Mouse (Mus musculus) NIH3T3 (cell line): ENCODE data around the gene Olfr918.

Source experiments
- DNase-seq: peaks from one replicate; pipeline ENCODE4 v3.0.0-alpha.2; 2012; ENCODE audit warnings: low read depth

Gene Olfr918

GRCm38 (mm10) chr9:38674501-38674900, at the start of gene Olfr918:
Gene Olfr918, minus strand, starts transcription at chr9:38674601.
- DNase-seq, result no peak

DNA sequence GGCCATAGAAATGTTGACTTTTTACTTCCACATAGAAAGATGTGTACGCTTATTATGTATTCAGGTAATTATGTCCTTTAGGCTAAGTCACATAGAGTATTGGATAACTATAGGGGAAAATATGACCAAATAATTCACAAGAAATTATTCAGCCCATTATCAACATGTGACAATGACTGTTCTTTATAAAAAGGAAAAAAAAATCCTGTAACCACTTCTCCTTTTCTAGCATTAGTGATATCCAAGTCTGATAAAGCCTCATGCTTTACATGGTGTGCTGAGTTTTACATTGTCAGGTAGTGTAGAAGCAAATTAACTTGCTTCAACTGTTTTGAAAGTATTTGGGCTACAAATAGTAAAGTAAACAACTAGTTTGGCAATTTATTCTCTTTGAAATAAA, 49.6 kb upstream of the Olfr918 start:
- DNase-seq, result no peak

DNA sequence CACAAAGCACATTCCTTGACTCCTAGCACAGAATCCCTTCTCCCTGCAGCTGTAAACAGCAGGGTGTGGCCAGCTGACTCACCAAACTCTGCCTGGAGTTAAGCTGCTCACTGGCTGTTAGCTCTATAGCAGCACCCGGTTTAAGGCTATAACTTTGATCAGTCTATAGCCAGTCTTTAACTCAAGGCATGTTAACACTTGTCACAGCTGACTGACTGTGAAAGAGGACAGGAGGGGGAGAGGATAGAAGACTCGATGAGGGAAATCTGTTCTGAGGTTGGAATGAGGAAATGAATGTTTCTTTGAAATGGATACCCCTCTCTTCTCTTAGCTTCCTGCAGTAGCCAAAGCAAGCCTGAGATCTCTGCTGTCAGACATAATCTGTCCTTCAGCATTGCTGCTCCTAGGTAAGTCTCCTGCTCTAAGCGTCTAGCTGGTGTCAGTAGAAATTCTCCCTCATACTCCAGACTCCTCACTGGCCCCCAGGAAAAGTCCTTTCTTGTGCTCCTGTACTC, 44.6 kb upstream of the Olfr918 start:
- DNase-seq, result peak; percentile 70

GRCm38 (mm10) chr9:38718102-38718501, 43.7 kb upstream of the Olfr918 start, which contains the start of gene Vwa5a:
Gene Vwa5a, plus strand, starts transcription at chr9:38718268.
- peak; percentile 79 for DNase-seq

DNA sequence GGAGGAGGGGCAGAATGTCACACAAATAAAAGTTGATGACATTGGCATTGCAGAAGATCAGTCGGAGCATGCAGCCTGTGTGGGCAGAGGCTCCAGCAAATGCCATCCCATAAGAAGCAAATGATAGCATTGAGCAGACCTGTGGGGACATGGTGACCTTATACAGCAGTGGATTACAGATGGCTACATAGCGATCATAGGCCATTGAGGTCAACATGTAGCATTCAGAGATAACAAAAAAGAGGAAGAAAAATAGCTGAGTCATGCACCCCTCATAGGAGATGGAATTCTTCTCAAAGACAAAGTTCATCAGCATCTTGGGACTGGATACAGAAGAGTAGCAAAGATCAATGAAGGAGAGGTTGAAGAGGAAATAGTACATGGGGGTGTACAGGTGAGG, 1.5 kb downstream of the Olfr918 start:
- no peak for DNase-seq

DNA sequence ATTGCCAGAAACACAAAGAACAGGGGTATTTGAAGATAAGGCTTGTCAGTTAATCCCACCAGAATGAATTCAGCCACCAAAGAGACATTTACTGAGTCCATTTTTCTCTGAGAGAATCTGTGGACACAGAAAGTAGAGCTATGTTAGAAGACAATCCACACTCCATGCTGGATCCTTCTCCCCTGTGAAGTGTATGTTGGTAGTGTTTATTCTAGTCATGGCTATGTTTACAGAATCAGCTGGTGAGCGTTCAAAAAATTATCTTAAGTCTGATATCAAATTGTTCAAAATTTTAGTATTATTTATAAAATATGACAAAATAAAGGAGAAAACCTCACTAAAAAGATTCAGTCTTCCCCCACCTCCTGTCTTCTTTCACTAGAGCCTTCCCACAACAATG, 8.7 kb downstream of the Olfr918 start, which contains the start of gene Olfr917:
Olfr917 (minus strand) TSS at position 101 of the 400 bp plus-strand sequence.
- DNase-seq, result no peak

- no peak for DNase-seq
These were observed 14.6 kb downstream of the Olfr918 start, which contains the start of gene Olfr916 for GRCm38 (mm10) chr9:38659775-38660174. Gene Olfr916, minus strand, starts transcription at chr9:38659875.

DNA sequence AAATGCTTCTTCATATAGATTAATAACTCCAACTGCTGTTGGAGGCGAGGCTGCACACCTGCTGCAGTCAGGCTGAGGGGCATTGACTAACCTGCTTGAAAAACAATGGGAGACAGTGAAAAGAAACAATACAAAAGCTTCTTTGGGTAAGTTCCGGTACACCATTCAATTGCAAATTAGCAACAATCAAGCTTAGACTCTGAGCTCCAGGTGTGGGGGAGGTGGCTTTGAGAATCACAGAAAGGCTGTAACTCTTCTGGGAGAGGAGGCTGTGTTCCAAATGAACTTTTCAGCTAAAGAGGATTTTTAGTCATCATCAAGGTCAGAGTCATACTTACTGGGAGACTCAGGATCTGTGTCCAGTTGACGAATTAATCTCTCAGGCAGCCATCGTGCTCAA, 42.0 kb downstream of the Olfr918 start:
- DNase-seq, result no peak
